Mouse (Mus musculus) cerebellum, postnatal 10 days (tissue): Measurements from ENCODE around the gene Gfpt1.
"Not testable (repeated sequence)": the region's sequence is repeated elsewhere in the genome, so short reads cannot be mapped to it uniquely, and the experiment has no call there.

Experiments used
- DNase-seq, 2 experiments: peaks; one replicate each; pipeline ENCODE4 v3.0.0; 2021; ENCODE audit warnings: mixed read lengths in 2 of 2

The Gfpt1 gene

DNA sequence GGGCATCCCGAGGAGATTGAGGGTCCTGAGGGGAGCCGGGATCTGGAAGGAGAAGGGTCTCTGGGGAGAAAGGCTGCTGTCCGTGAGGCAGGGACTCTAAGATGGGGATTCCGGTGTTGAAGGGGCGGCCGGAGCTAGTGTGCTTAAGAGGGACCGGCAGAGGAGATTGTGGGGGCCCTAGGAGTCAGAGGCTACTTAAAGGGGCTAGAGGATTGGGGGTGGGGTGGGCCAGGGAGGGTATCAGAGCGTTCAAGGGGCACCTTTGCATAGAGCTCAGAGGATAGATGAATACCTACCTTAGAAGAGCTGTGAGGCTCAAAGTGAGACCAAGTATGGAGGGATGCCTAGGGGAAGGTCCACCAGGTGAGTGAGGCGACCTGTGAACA is 478 bp downstream of the Gfpt1 start:
- no peak for DNase-seq

- DNase-seq, result no peak
These were observed 2.2 kb downstream of the Gfpt1 start for GRCm38 (mm10) chr6:87044895-87045294.

DNA sequence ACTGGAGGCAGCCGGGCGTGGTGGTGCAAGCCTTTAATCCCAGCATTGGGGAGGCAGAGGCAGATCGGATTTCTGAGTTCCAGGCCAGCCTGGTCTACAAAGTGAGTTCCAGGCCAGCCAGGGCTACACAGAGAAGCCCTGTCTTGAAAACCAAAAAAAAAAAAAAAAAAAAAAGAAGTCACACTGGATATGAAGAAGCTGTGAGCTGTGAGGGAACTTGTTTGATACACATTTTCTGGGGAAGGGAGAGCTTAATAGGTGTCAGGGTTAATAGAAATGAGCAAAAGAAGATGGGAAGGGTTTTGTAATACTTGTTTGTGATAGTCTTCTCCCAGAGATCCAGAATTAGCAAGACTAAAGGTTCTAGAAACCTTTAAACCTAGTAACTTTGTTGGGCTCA is 2.9 kb downstream of the Gfpt1 start:
- no peak for DNase-seq

DNA sequence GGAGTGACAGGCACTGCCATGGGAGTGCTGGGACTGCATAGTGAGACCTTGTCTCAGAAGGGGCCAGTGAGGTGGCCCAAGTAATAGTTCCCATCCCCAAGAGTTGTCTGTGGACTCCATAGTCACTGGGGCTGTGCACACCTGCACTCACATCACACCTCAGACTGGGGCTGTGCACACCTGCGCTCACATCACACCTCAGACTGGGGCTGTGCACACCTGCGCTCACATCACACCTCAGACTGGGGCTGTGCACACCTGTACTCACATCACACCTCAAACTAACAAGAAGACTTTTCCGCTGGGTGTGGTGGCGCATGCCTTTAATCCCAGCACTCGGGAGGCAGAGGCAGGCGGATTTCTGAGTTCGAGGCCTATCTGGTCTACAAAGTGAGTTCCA is 6.1 kb downstream of the Gfpt1 start:
- DNase-seq, result not testable (repeated sequence)

DNA sequence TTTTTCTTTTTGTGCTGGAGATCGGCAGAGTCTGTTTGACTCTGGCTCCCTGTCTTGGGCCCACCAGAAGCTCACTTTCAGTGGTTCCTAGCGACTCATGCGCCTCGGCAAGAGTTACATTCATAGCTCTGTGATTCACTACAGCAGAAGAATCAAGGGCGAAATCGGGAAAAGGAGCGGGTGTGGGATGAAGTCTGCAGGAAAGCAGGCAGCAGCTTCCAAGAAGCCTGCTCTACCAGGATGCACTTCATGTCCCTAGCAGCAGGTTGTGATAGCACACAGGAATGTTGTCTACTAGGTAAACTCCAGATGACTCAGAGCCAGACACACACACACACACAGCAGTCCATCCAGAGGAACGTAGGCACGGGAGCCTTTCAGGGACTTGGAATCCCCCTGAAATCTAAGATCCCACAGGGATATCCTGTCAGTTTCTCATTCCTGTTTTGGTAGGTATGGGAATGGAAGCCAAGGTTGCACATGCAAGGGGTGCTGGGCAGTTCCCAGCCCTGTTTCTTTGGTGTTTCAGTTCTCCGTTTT is 9.3 kb downstream of the Gfpt1 start:
- DNase-seq, result no peak

DNA sequence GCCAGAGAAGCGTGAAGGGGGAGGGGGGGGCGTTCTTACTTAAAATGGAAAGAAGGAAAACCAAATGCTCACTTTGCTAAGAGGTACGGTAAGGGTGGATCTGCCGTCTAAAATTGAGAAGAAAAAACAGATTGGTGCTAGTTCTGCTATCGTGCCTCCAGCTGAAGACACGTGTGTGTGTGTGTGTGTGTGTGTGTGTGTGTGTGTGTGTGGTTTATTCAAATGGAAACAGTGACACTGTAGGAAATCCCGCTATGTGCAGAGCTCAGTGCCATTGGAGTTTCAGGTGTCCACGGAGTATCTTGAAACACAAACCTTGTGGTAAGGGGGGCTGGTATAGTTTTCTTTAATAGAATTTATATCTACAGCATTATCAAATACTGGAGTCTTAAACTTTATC is 11.5 kb downstream of the Gfpt1 start:
- no peak for DNase-seq

- no peak for DNase-seq
These were observed 17.1 kb downstream of the Gfpt1 start for GRCm38 (mm10) chr6:87059754-87060153.

- DNase-seq, result no peak
These were observed 20.9 kb downstream of the Gfpt1 start for GRCm38 (mm10) chr6:87063586-87063985.

GRCm38 (mm10) chr6:87068209-87068608 is 25.6 kb downstream of the Gfpt1 start:
- DNase-seq, result no peak

DNA sequence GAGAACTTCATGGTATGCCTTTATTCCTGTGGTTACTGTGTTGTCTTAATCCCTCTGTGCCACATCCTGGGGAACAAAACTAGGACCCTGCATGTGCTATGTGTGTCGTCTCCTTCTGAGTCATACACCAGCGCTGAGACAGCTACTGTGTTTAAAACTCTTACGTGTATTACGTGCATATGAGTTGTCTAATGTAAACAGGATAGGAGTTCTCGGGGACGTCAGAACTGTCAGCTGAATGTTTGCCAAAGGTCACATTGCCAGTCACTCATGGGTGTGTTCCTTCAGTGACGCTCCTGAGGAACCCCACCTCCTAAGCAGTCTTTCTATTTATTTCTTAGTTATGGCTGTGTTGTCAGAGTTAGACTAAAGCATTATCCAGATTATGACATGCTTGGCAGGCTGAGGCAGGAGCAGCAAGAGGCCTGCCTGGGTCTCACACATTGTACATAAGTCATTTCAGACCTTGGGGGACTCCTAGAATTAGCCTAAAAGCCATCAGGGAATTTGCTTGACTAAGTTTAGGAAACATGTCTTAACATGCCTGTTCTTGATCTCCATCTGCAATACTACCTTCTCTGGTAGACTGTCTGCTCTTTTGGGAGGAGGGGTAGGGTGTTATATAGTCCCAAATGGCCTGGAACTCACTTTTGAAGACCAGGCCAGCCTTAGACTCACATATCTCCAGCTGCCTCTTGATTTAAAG is 26.7 kb downstream of the Gfpt1 start:
- DNase-seq, result no peak

DNA sequence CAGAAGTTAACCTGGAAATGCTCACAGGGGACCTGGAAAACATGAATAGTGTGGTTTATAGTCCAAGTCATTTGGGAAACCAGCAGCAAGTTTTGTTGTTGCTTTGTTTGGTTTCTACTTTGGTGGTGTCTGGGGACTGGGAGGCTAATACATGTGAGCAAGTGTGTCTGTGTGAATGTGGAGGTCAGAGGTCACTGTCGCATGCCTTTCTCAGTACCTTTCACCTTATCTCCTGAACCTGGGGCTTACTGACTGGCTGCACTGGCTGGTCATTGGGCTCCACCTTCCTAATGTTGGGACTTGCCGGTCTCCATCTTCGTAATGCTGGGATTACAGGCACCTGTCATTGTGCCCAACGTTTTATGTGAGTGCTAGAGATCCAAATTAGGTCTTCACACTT is 28.0 kb downstream of the Gfpt1 start:
- no peak for DNase-seq

DNA sequence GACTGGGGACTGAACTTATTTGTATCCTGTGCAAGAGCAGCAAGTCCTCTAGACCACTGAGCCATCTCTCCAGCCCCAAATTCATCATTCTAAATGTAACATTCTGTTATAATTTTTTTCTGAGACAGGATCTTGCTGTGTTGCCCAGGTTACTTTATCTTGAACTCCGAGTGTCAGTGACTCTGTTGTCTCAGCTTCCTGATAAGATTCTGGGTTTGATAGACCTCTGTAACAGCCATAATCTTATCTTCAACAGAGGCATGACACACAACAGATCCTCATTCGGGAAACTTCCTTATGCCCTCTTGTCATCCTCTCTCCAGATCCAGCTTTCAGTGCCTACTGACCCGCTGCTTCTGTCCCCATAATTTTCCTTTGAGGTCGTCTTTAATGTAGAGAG is 30.1 kb downstream of the Gfpt1 start:
- DNase-seq, result no peak

- no peak for DNase-seq
These were observed 32.5 kb downstream of the Gfpt1 start for GRCm38 (mm10) chr6:87075092-87075685.

DNA sequence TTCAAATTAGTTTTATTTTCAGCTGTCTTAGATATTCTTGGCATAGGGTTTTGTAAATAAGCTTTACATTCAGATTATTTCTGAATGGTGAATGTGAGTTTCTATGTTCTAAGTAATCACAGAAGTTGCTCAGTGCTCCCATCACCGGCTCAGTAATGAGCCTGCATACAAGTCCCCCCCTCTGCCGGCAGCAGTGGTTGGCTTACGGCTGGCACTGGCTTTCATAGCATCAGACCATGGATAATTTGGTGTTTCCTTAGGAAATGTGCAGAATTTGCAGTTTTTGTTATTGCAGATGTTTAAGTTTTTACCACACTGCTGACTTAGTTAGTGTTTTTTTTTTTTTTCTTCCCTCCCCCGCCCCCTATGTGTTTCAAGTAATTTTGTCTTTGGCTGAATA is 36.8 kb downstream of the Gfpt1 start:
- no peak for DNase-seq

GRCm38 (mm10) chr6:87085026-87085425 is 42.4 kb downstream of the Gfpt1 start:
- no peak for DNase-seq

DNA sequence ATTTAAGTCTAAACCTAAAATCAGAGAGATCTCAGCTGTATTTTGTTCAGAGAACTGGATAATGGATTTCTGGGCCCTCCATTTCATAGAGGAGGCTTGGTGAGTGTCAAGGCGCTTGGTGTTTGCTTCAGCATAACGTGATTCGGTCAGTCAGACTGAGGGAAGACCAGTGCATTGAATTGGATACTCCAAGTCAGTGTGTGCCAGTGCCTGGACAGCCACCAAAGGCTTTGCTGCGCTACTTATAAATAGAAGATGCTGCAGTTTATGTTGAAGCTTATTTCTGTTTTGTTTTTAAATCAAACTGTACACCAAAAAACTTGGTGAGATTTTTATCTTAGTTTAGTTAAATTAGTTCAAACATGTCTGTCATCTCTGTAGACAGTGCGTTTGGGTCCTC is 45.7 kb downstream of the Gfpt1 start:
- no peak for DNase-seq

DNA sequence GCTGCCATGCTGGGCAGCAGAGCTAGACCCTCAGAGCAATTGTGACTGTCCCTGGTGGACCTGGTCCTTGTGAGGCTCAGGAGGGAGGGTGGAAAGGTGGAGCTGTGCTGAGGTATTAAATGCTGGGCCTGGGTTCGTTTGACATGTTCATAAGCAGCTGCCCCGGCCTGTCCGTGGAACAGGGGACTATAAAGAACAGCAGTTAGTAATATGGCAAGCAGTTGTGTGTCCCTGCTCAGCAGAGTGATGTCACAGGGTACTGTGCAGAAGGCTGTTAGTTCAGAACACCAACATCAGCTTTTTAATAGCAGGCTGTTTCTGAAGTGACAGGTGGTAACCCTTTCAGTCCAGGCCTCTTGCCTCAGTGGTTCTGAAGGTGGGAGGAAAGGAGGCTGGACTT is 48.2 kb downstream of the Gfpt1 start:
- DNase-seq, result no peak

GRCm38 (mm10) chr6:87092476-87092875 is 49.8 kb downstream of the Gfpt1 start:
- DNase-seq, result no peak

- not testable (repeated sequence) for DNase-seq
These were observed 51.0 kb downstream of the Gfpt1 start for GRCm38 (mm10) chr6:87093631-87094030.

DNA sequence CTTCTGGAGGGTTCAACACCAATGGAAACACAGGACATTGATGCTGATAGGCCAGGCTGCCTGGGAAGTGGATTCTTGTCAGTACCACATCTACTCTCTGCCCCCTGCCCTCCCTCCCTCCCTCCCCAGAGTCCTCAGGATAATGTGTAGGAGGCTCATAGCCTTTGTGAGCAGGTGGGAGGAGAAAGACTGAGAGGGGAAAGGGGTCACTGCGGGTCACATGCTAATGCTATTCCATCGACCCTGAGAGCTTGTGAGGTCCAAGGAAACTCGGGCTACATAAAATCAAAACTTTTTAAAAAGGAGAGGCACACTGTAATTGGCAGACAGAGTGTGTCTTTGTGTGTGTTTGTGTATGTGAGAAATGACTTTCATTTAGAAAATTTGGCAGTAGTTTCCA is 56.6 kb downstream of the Gfpt1 start:
- DNase-seq, result no peak

DNA sequence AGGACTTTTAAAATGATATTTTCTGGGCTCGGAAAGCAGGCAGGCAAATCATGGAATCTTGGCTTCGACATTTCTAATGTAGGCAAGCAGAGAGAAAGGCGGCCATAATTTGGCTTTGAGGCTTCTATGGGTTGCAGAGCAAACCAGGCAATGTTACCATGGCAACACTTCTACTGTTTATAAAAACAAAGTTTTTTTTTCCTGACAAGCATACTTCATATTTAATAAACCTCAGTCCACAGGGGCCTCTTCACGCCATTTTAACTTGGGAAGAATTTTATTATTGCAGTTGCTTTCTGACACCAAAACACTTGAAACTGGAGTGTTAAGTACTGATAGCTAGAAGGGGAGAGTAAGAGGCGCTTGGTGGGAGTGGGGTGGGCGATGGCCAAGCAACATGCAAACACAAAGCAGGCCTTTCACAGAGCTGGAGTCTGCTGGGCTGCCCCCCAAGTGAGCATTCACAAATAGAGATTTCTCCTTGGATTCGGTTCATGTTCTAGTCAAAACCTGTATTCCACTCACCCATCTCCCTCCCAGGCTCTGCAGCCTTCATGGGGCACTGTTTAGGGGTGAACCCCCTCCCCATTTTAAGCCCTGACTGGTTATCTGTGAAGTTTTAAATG is 57.1 kb downstream of the Gfpt1 start:
- peak; percentile 21 to 46 for DNase-seq

GRCm38 (mm10) chr6:87100297-87101020 is 57.8 kb downstream of the Gfpt1 start:
- DNase-seq, result peak in 1 of 2 experiments; percentile 25

DNA sequence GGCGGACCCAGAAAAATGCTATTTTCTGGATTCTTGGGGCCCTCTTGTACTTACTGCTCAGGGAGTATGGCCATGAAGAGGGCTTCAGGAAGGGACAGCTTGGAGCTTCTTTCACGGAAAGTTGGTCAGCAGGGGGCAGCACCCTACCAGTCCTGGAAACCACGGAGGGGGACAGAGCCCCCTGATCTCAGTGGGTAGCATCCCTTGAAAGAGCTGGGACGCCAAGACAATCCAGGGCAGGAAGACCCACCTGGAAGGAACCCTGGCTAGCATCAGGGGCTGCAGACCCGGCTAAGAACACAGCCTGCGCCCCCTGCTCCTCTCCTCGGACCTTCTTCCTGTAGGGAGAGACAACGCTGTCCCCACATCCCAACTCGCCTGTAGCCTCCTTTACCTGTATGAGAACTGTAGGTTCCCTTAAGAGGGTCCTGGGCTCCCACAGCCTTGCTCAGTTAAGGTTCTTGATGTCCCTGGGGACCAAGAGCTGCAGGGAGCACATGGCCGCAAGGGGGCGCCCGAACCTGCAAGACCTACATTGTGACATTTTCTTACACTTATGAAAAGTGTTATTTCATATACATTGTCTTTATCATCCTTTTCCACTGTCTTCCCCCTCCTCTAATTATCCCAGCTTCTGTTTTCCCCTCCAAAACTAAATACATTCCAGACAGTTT is 58.8 kb downstream of the Gfpt1 start:
- DNase-seq, result peak; percentile 95 to 97
